Mouse (Mus musculus): ENCODE results near the gene Mtm1. TPM values are rescaled to one million over a fixed set of nuclear protein-coding genes. Genes with fewer than 3 reads are reported as not detected.

Mtm1 gene
- 5.4 and 6.6 TPM in 2 replicates for polyA plus RNA-seq (2015; fragmentation: Nextera tagmentation; extraction: Ambion mirVana)

GRCm38 (mm10) chrX:71210467-71210866 lies at the start of gene Mtm1:
Mtm1 (plus strand) TSS chrX:71210767.
- Histone ChIP-seq H3K4me1 (replicated peaks; ENCODE audit: insufficient read depth, low read length) (no peaks in the 10 kb centered on the region), H3K4me2 (ENCODE audit: low read length) (no peak within 1 kb of the TSS), H3K27me3 (ENCODE audit: insufficient read depth, low read length) (no peaks in the 10 kb centered on the region), H3K36me3 (ENCODE audit: insufficient read depth, low read length) (no peaks in the 10 kb centered on the region), H3K27ac (no peak within 1 kb of the TSS), H3K4me3 (replicated peaks; ENCODE audit: low read depth, low read length) (no peak within 1 kb of the TSS), H3K9me3 (replicated peaks; ENCODE audit: low read length) (no peaks in the 10 kb centered on the region), H3K9ac (ENCODE audit: low read depth, low read length) (no peak within 1 kb of the TSS)
- no peak for ATAC-seq (replicated peaks; ENCODE audit: low FRiP score, low read depth)
- 71% methylated on average over 1 of the region's 1 CpGs for WGBS
- no peak for DNase-seq (ENCODE audit: low spot score)
- no peak for TF ChIP-seq CTCF (IDR thresholded peaks at IDR 0.05; ENCODE audit: low read depth)

- Histone ChIP-seq H3K4me2 (ENCODE audit: low read length) (no peak overlapping the region), H3K9me3 (replicated peaks; ENCODE audit: low read length) (no peaks in the 10 kb centered on the region), H3K27ac (no peak overlapping the region), H3K4me3 (replicated peaks; ENCODE audit: low read depth, low read length) (no peak overlapping the region), H3K9ac (ENCODE audit: low read depth, low read length) (no peak overlapping the region), H3K4me1 (replicated peaks; ENCODE audit: insufficient read depth, low read length) (no peaks in the 10 kb centered on the region), H3K27me3 (ENCODE audit: insufficient read depth, low read length) (no peaks in the 10 kb centered on the region), H3K36me3 (ENCODE audit: insufficient read depth, low read length) (no peaks in the 10 kb centered on the region)
- TF ChIP-seq CTCF (IDR thresholded peaks at IDR 0.05; ENCODE audit: low read depth) = no peak
- ATAC-seq (replicated peaks; ENCODE audit: low FRiP score, low read depth) (no peak), DNase-seq (ENCODE audit: low spot score) (no peak)
- WGBS = 87% methylated on average over 3 of the region's 3 CpGs
These were observed 29.0 kb upstream of the Mtm1 start for GRCm38 (mm10) chrX:71181526-71181925.

GRCm38 (mm10) chrX:71183671-71184070 lies 26.9 kb upstream of the Mtm1 start:
- Histone ChIP-seq H3K4me2 (ENCODE audit: low read length) (no peak overlapping the region), H3K9ac (ENCODE audit: low read depth, low read length) (no peak overlapping the region), H3K27ac (no peak overlapping the region), H3K4me1 (replicated peaks; ENCODE audit: insufficient read depth, low read length) (no peaks in the 10 kb centered on the region), H3K27me3 (ENCODE audit: insufficient read depth, low read length) (no peaks in the 10 kb centered on the region), H3K9me3 (replicated peaks; ENCODE audit: low read length) (no peaks in the 10 kb centered on the region), H3K4me3 (replicated peaks; ENCODE audit: low read depth, low read length) (no peak overlapping the region), H3K36me3 (ENCODE audit: insufficient read depth, low read length) (no peaks in the 10 kb centered on the region)
- ATAC-seq (replicated peaks; ENCODE audit: low FRiP score, low read depth) = no peak
- 88% methylated on average over 4 of the region's 4 CpGs for WGBS
- DNase-seq (ENCODE audit: low spot score) = no peak
- no peak for TF ChIP-seq CTCF (IDR thresholded peaks at IDR 0.05; ENCODE audit: low read depth)

- H3K4me2 ChIP-seq (ENCODE audit: low read length) = no peak overlapping the region
- H3K9me3 ChIP-seq (replicated peaks; ENCODE audit: low read length) = no peaks in the 10 kb centered on the region
These were observed 24.2 kb upstream of the Mtm1 start for GRCm38 (mm10) chrX:71186396-71186795.

GRCm38 (mm10) chrX:71204776-71205175 lies 5.8 kb upstream of the Mtm1 start:
- 60% methylated on average over 2 of the region's 2 CpGs for WGBS
- ATAC-seq (replicated peaks; ENCODE audit: low FRiP score, low read depth) (no peak), DNase-seq (ENCODE audit: low spot score) (no peak)
- Histone ChIP-seq H3K36me3 (ENCODE audit: insufficient read depth, low read length) (no peaks in the 10 kb centered on the region), H3K4me2 (ENCODE audit: low read length) (no peak overlapping the region), H3K9me3 (replicated peaks; ENCODE audit: low read length) (no peaks in the 10 kb centered on the region), H3K27ac (no peak overlapping the region), H3K4me3 (replicated peaks; ENCODE audit: low read depth, low read length) (no peak overlapping the region), H3K4me1 (replicated peaks; ENCODE audit: insufficient read depth, low read length) (no peaks in the 10 kb centered on the region), H3K9ac (ENCODE audit: low read depth, low read length) (no peak overlapping the region), H3K27me3 (ENCODE audit: insufficient read depth, low read length) (no peaks in the 10 kb centered on the region)
- TF ChIP-seq CTCF (IDR thresholded peaks at IDR 0.05; ENCODE audit: low read depth) = no peak

More at GRCm38 (mm10) chrX:71186396-71186795, 24.2 kb upstream of the Mtm1 start:
- 67% methylated on average over 1 of the region's 1 CpGs for WGBS
- Histone ChIP-seq H3K9ac (ENCODE audit: low read depth, low read length) (no peak overlapping the region), H3K4me1 (replicated peaks; ENCODE audit: insufficient read depth, low read length) (no peaks in the 10 kb centered on the region), H3K4me3 (replicated peaks; ENCODE audit: low read depth, low read length) (no peak overlapping the region), H3K36me3 (ENCODE audit: insufficient read depth, low read length) (no peaks in the 10 kb centered on the region), H3K27me3 (ENCODE audit: insufficient read depth, low read length) (no peaks in the 10 kb centered on the region), H3K27ac (no peak overlapping the region)
- no peak for ATAC-seq (replicated peaks; ENCODE audit: low FRiP score, low read depth)
- no peak for DNase-seq (ENCODE audit: low spot score)
- no peak for TF ChIP-seq CTCF (IDR thresholded peaks at IDR 0.05; ENCODE audit: low read depth)

GRCm38 (mm10) chrX:71205821-71206542 lies 4.6 kb upstream of the Mtm1 start:
- Histone ChIP-seq H3K4me3 (replicated peaks; ENCODE audit: low read depth, low read length) (no peak overlapping the region), H3K27me3 (ENCODE audit: insufficient read depth, low read length) (no peaks in the 10 kb centered on the region), H3K9ac (ENCODE audit: low read depth, low read length) (no peak overlapping the region), H3K4me2 (ENCODE audit: low read length) (no peak overlapping the region), H3K27ac (no peak overlapping the region), H3K4me1 (replicated peaks; ENCODE audit: insufficient read depth, low read length) (no peaks in the 10 kb centered on the region), H3K36me3 (ENCODE audit: insufficient read depth, low read length) (no peaks in the 10 kb centered on the region), H3K9me3 (replicated peaks; ENCODE audit: low read length) (no peaks in the 10 kb centered on the region)
- no peak for TF ChIP-seq CTCF (IDR thresholded peaks at IDR 0.05; ENCODE audit: low read depth)
- WGBS = 88% methylated on average over 1 of the region's 1 CpGs
- DNase-seq (ENCODE audit: low spot score) (no peak), ATAC-seq (replicated peaks; ENCODE audit: low FRiP score, low read depth) (no peak)
